Mouse (Mus musculus) frontal cortex, adult 2 months (tissue): ENCODE measurements around the gene Tmem107. TPM values are rescaled to one million over a fixed set of nuclear protein-coding genes. Genes with fewer than 3 reads are reported as not detected.
A peak's percentile ranks its signal among the peaks of the same experiment; 100 is the strongest.

Source experiments
- DNase-seq, 2 experiments: peaks; one replicate each; pipeline ENCODE4 v3.0.0; 2022; ENCODE audit warnings: low spot score in 1 of 2; ENCODE audit errors: extremely low spot score in 1 of 2
- polyA plus RNA-seq: library from polyadenylated mRNA; depleted of rRNA; stranded (reverse); fragments of >200 nt; gene quantifications from 2 replicates; pipeline ENCODE4 v1.2.3, GENCODE M21; 2012; rRNA removed

Gene Tmem107
- polyA plus RNA-seq, 1 experiment = 23.5 TPM

- DNase-seq = no peak
Measured at GRCm38 (mm10) chr11:69120221-69121000, 49.8 kb downstream of the Tmem107 start, which contains the start of gene Hes7. Hes7 (plus strand) TSS chr11:69120404.

GRCm38 (mm10) chr11:69121001-69121740 is 50.6 kb downstream of the Tmem107 start:
- no peak for DNase-seq

- no peak for DNase-seq
Measured at GRCm38 (mm10) chr11:69121741-69122335, 51.2 kb downstream of the Tmem107 start.

GRCm38 (mm10) chr11:69122336-69122951 is 51.8 kb downstream of the Tmem107 start, which contains the start of gene 9130213A22Rik:
9130213A22Rik (minus strand) TSS chr11:69122589.
- peak in 1 of 2 experiments; percentile 86 for DNase-seq

Other genes starting within 250 kb of the Tmem107 start
- gene Ndel1, start 198.9 kb upstream of the Tmem107 start, polyA plus RNA-seq = 99.0 and 114 TPM in 2 replicates
- gene Rnf222, start 182.3 kb upstream of the Tmem107 start, polyA plus RNA-seq = 0.02 TPM in 1 of 2 replicates, not detected in the other
- gene Rpl26, start 169.2 kb upstream of the Tmem107 start, polyA plus RNA-seq = 1,561 and 1,707 TPM in 2 replicates
- 0.48 and 0.82 TPM in 2 replicates for gene Odf4, start 143.7 kb upstream of the Tmem107 start, polyA plus RNA-seq
- 17.6 and 23.9 TPM in 2 replicates for gene Arhgef15, start 113.3 kb upstream of the Tmem107 start, polyA plus RNA-seq
- 15.3 and 15.5 TPM in 2 replicates for gene Slc25a35, start 102.7 kb upstream of the Tmem107 start, polyA plus RNA-seq
- 26.1 and 26.2 TPM in 2 replicates for gene Rangrf, start 95.6 kb upstream of the Tmem107 start, polyA plus RNA-seq
- 19.0 and 19.8 TPM in 2 replicates for gene Pfas, start 62.3 kb upstream of the Tmem107 start, polyA plus RNA-seq
- gene Ctc1, start 54.9 kb upstream of the Tmem107 start, polyA plus RNA-seq = 48.7 and 49.2 TPM in 2 replicates
- gene Aurkb, start 25.2 kb upstream of the Tmem107 start, polyA plus RNA-seq = 0.96 and 1.1 TPM in 2 replicates
- gene Borcs6, start 11.1 kb upstream of the Tmem107 start, polyA plus RNA-seq = 28.6 and 32.0 TPM in 2 replicates
- 1,200 and 1,339 TPM in 2 replicates for gene Vamp2, start 17.7 kb downstream of the Tmem107 start, polyA plus RNA-seq
- gene Per1, start 24.4 kb downstream of the Tmem107 start, polyA plus RNA-seq = 42.7 and 55.8 TPM in 2 replicates
- gene Hes7, start 49.6 kb downstream of the Tmem107 start, polyA plus RNA-seq = 0.78 and 0.86 TPM in 2 replicates
- gene 9130213A22Rik, start 51.8 kb downstream of the Tmem107 start, polyA plus RNA-seq = 1.8 and 1.9 TPM in 2 replicates
- gene Aloxe3, start 55.1 kb downstream of the Tmem107 start, polyA plus RNA-seq = 5.1 and 8.0 TPM in 2 replicates
- 2.0 TPM in 2 replicates for gene Alox12b, start 86.2 kb downstream of the Tmem107 start, polyA plus RNA-seq
- gene Alox8, start 127.0 kb downstream of the Tmem107 start, polyA plus RNA-seq = 1.6 and 1.8 TPM in 2 replicates
- 0.92 and 1.00 TPM in 2 replicates for gene Gucy2e, start 166.2 kb downstream of the Tmem107 start, polyA plus RNA-seq